Mouse (Mus musculus) midbrain, embryonic 16.5 days (tissue): ENCODE measurements around the gene Cit. TPM values are rescaled to one million over a fixed set of nuclear protein-coding genes. Genes with fewer than 3 reads are reported as not detected.

Source experiments
- ATAC-seq: fragments of 200-750 bp; cut with Nextera tagmentation; 2 replicates; pipeline ENCODE4 v1.8.0; 2017; ENCODE audit warnings: moderate TSS enrichment
- H3K27ac ChIP-seq: fragments of 300-500 bp; sonication (generic); 2 replicates; pipeline ENCODE4 v1.5.1; 2014; ENCODE audit warnings: mild to moderate bottlenecking, low read length, mixed read lengths
- H3K27me3 ChIP-seq: fragments of 300-500 bp; sonication (generic); 2 replicates; pipeline ENCODE4 v1.6.1; 2014; ENCODE audit warnings: low read depth, low read length, mixed read lengths; ENCODE audit not compliant: control insufficient read depth, insufficient read depth
- H3K36me3 ChIP-seq: fragments of 300-500 bp; sonication (generic); 2 replicates; pipeline ENCODE4 v1.6.1; 2014; ENCODE audit warnings: mild to moderate bottlenecking, low read length, moderate library complexity, mixed read lengths; ENCODE audit not compliant: control insufficient read depth, insufficient read depth
- H3K4me1 ChIP-seq: fragments of 300-500 bp; sonication (generic); 2 replicates; pipeline ENCODE4 v1.6.1; 2014; ENCODE audit warnings: mild to moderate bottlenecking, low read length, mixed read lengths; ENCODE audit not compliant: control insufficient read depth, insufficient read depth
- H3K4me2 ChIP-seq: fragments of 300-500 bp; sonication (generic); 2 replicates; pipeline ENCODE4 v1.6.1; 2014; ENCODE audit warnings: mild to moderate bottlenecking, low read length, mixed read lengths
- H3K4me3 ChIP-seq: fragments of 300-500 bp; sonication (generic); 2 replicates; pipeline ENCODE4 v1.5.1; 2014; ENCODE audit warnings: low read depth, mild to moderate bottlenecking, low read length, moderate library complexity, mixed read lengths
- H3K9ac ChIP-seq: fragments of 300-500 bp; sonication (generic); 2 replicates; pipeline ENCODE4 v1.6.1; 2014; ENCODE audit warnings: low read depth, low read length, mixed read lengths
- H3K9me3 ChIP-seq: fragments of 300-500 bp; sonication (generic); replicated peaks from 2 replicates; pipeline ENCODE4 v1.6.1; 2014; ENCODE audit warnings: mild to moderate bottlenecking, low read length, mixed read lengths; ENCODE audit not compliant: control insufficient read depth, poor library complexity, severe bottlenecking
- WGBS: fragments of 180-500 bp; shearing (Covaris S2); extraction: QIAGEN DNeasy Blood & Tissue Kit; methylation state at CpG from one replicate; pipeline ENCODE4 v1.1.7; 2014; 5-methylcytosine and 5-hydroxymethylcytosine counted together
- polyA plus RNA-seq: library from polyadenylated mRNA; unstranded; fragments of >200 nt; fragmentation: Nextera tagmentation; extraction: Ambion mirVana; gene quantifications from 2 replicates; pipeline ENCODE4 v1.2.1, GENCODE M21; 2015

Cit gene
- polyA plus RNA-seq, 1 experiment from 2014 or later = 30.7 TPM

DNA sequence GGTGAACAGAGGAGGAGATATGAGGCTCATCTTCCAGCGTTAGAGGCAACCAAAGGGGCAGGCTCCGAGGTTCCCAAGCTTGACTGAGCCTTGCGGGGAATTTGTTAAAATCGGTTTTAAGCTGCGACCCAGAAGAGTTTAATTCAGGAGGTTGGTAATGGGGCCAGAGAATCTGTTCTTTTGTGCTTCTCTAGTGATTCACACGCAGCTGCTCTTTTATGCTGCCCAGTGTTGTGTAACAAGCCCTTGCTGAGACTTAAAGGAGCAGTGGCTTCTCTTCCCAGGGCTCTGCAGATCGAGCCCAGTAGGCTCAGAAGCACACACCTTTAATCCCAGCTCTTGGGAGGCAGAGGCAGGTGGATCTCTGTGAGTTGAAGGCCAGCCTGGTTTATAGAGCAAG, 3.4 kb downstream of the Cit start:
- WGBS = 39% methylated on average over 7 of the region's 7 CpGs
- no peak for ATAC-seq
- Histone ChIP-seq H3K27me3 (no peaks in the 10 kb centered on the region), H3K4me1 (peaks cover 8% of the 10 kb centered on the region), H3K27ac (no peak overlapping the region), H3K36me3 (no peaks in the 10 kb centered on the region), H3K9ac (no peak overlapping the region), H3K4me2 (no peak overlapping the region), H3K9me3 (no peaks in the 10 kb centered on the region), H3K4me3 (no peak overlapping the region)

DNA sequence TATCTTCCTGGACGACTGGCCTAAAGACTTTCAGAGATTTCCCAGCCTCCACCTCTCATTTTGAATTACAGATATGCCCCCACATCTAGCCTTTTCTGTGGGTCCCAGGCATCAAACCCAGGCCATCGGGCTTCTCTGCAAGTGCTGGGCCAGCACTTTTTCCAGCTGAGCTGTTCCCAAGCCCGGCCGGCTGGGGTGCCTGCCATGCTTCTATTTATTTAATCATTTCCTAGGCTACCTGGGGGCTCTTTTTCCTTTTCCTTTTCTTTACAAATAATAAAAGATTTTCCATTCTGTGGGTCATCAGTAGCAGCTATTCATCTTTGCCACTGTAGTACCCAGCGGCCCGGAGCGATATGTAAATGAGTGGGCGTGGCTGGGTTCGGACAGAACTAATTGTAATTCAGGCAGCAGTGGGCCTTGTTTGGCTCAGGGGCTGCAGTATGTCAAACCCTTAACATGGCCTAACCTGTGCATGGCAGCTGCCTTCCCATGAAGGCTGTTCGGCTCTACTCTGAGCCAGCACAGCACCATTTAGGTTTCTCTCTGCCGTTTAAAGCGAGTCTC, 4.3 kb downstream of the Cit start:
- H3K4me1 ChIP-seq = peaks cover 7% of the 10 kb centered on the region
- 77% methylated on average over 12 of the region's 12 CpGs for WGBS
- ATAC-seq = no peak
- H3K9ac ChIP-seq = no peak overlapping the region
- H3K9me3 ChIP-seq = no peaks in the 10 kb centered on the region
- no peak overlapping the region for H3K27ac ChIP-seq
- no peak overlapping the region for H3K4me3 ChIP-seq
- no peaks in the 10 kb centered on the region for H3K36me3 ChIP-seq
- H3K27me3 ChIP-seq = no peaks in the 10 kb centered on the region
- H3K4me2 ChIP-seq = no peak overlapping the region

GRCm38 (mm10) chr5:115850250-115851028, 5.4 kb downstream of the Cit start:
- Histone ChIP-seq H3K9me3 (no peaks in the 10 kb centered on the region), H3K36me3 (no peaks in the 10 kb centered on the region), H3K27me3 (no peaks in the 10 kb centered on the region), H3K4me1 (peaks cover 2% of the 10 kb centered on the region; the same call in 1 of the 2 replicates), H3K4me3 (no peak overlapping the region), H3K27ac (no peak overlapping the region), H3K9ac (no peak overlapping the region), H3K4me2 (no peak overlapping the region)
- 92% methylated on average over 17 of the region's 17 CpGs for WGBS
- ATAC-seq = no peak

- H3K4me2 ChIP-seq = no peak overlapping the region
- ATAC-seq = no peak
- 91% methylated on average over 13 of the region's 13 CpGs for WGBS
Observed at GRCm38 (mm10) chr5:115851029-115851365, 5.9 kb downstream of the Cit start.

GRCm38 (mm10) chr5:115852431-115852830, 7.4 kb downstream of the Cit start:
- Histone ChIP-seq H3K4me2 (no peak overlapping the region), H3K36me3 (no peaks in the 10 kb centered on the region), H3K27ac (no peak overlapping the region), H3K9me3 (no peaks in the 10 kb centered on the region), H3K27me3 (no peaks in the 10 kb centered on the region), H3K9ac (no peak overlapping the region), H3K4me1 (0 out of 2 replicates have a peak, but pooled peaks cover 2% of the 10 kb centered on the region), H3K4me3 (no peak overlapping the region)
- ATAC-seq = no peak
- WGBS = 96% methylated on average over 4 of the region's 4 CpGs

More at GRCm38 (mm10) chr5:115851029-115851365, 5.9 kb downstream of the Cit start:
- Histone ChIP-seq H3K36me3 (no peaks in the 10 kb centered on the region), H3K4me3 (no peak overlapping the region), H3K4me1 (0 out of 2 replicates have a peak, but pooled peaks cover 2% of the 10 kb centered on the region), H3K9me3 (no peaks in the 10 kb centered on the region), H3K27ac (no peak overlapping the region), H3K9ac (no peak overlapping the region), H3K27me3 (no peaks in the 10 kb centered on the region)

- no peak for ATAC-seq
- Histone ChIP-seq H3K4me1 (peaks cover 4% of the 10 kb centered on the region; the same call in 1 of the 2 replicates), H3K4me2 (no peak overlapping the region), H3K9me3 (no peaks in the 10 kb centered on the region), H3K9ac (no peak overlapping the region), H3K27me3 (no peaks in the 10 kb centered on the region), H3K27ac (no peak overlapping the region), H3K36me3 (no peaks in the 10 kb centered on the region), H3K4me3 (no peak overlapping the region)
- 85% methylated on average over 9 of the region's 9 CpGs for WGBS
Observed at GRCm38 (mm10) chr5:115853691-115854090, 8.6 kb downstream of the Cit start.

DNA sequence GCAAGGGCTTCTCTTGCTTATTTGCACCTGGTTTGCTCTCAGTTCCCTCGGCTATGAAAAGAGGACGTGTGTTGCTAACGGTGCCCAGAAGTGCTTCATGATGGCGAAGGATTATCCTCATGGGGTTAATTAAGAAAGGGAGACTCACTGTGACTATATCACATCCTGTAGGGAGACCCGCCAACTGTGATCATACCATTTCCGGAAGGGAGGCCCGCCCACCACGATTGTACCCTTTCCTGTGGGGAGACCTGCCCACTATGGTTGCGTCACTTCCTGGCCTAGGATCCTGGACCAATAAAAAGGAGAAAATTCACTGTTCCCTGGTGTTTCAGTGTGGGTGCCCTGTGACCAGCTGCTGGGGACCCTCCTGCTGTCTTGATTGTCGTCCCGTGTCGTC, 9.3 kb downstream of the Cit start:
- H3K36me3 ChIP-seq = no peaks in the 10 kb centered on the region
- no peak overlapping the region for H3K4me3 ChIP-seq
- H3K27me3 ChIP-seq = no peaks in the 10 kb centered on the region
- no peak overlapping the region for H3K27ac ChIP-seq
- no peaks in the 10 kb centered on the region for H3K9me3 ChIP-seq
- no peak overlapping the region for H3K4me2 ChIP-seq
- no peak overlapping the region for H3K9ac ChIP-seq
- peaks cover 7% of the 10 kb centered on the region; the same call in 1 of the 2 replicates for H3K4me1 ChIP-seq
- ATAC-seq = no peak
- WGBS = 85% methylated on average over 11 of the region's 12 CpGs

GRCm38 (mm10) chr5:115858652-115859051, 13.6 kb downstream of the Cit start:
- Histone ChIP-seq H3K27ac (peak overlapping the region; percentile 47), H3K27me3 (no peaks in the 10 kb centered on the region), H3K9ac (no peak overlapping the region), H3K36me3 (no peaks in the 10 kb centered on the region), H3K4me3 (no peak overlapping the region), H3K4me2 (no peak overlapping the region), H3K9me3 (no peaks in the 10 kb centered on the region), H3K4me1 (peaks cover 7% of the 10 kb centered on the region)
- WGBS = 51% methylated on average over 6 of the region's 6 CpGs
- ATAC-seq = no peak

GRCm38 (mm10) chr5:115859461-115859860, 14.4 kb downstream of the Cit start:
- H3K9ac ChIP-seq = no peak overlapping the region

More at GRCm38 (mm10) chr5:115859461-115859860, 14.4 kb downstream of the Cit start:
- no peaks in the 10 kb centered on the region for H3K36me3 ChIP-seq
- H3K4me1 ChIP-seq = peaks cover 7% of the 10 kb centered on the region
- 80% methylated on average over 9 of the region's 9 CpGs for WGBS
- peak overlapping the region; percentile 40; the same call in 1 of the 2 replicates for H3K27ac ChIP-seq
- ATAC-seq = no peak
- no peaks in the 10 kb centered on the region for H3K9me3 ChIP-seq
- no peak overlapping the region for H3K4me3 ChIP-seq
- no peak overlapping the region for H3K4me2 ChIP-seq
- H3K27me3 ChIP-seq = no peaks in the 10 kb centered on the region
